Mouse (Mus musculus) stomach, embryonic 14.5 days (tissue): ENCODE measurements around the gene Ssc5d. TPM values are rescaled to one million over a fixed set of nuclear protein-coding genes. Genes with fewer than 3 reads are reported as not detected.

Source experiments
- ATAC-seq: fragments of 200-750 bp; cut with Nextera tagmentation; 2 replicates; pipeline ENCODE4 v1.8.0; 2017; ENCODE audit warnings: low read depth, moderate TSS enrichment; ENCODE audit not compliant: insufficient number of reproducible peaks, insufficient read depth, low FRiP score
- H3K27ac ChIP-seq: fragments of 300-500 bp; sonication (generic); 2 replicates; pipeline ENCODE4 v1.5.1; 2014; ENCODE audit warnings: mild to moderate bottlenecking, low read length, moderate library complexity, mixed read lengths
- H3K27me3 ChIP-seq: fragments of 300-500 bp; sonication (generic); 2 replicates; pipeline ENCODE4 v1.6.1; 2014; ENCODE audit warnings: low read length, control low read depth, mixed read lengths; ENCODE audit not compliant: control insufficient read depth, insufficient read depth
- H3K36me3 ChIP-seq: fragments of 300-500 bp; sonication (generic); 2 replicates; pipeline ENCODE4 v1.6.1; 2014; ENCODE audit warnings: mild to moderate bottlenecking, control low read depth, low read length, moderate library complexity, mixed read lengths; ENCODE audit not compliant: control insufficient read depth, insufficient read depth
- H3K4me1 ChIP-seq: fragments of 300-500 bp; sonication (generic); 2 replicates; pipeline ENCODE4 v1.6.1; 2014; ENCODE audit warnings: low read length, control low read depth, mixed read lengths; ENCODE audit not compliant: control insufficient read depth, insufficient read depth
- H3K4me2 ChIP-seq: fragments of 300-500 bp; sonication (generic); replicated peaks from 2 replicates; pipeline ENCODE4 v1.6.1; 2014; ENCODE audit warnings: low read depth, low read length, control low read depth
- H3K4me3 ChIP-seq: fragments of 300-500 bp; sonication (generic); 2 replicates; pipeline ENCODE4 v1.5.1; 2014; ENCODE audit warnings: low read depth, low read length, control low read depth
- H3K9ac ChIP-seq: fragments of 300-500 bp; sonication (generic); replicated peaks from 2 replicates; pipeline ENCODE4 v1.6.1; 2014; ENCODE audit warnings: low read depth, mild to moderate bottlenecking, control low read depth, low read length, moderate library complexity, mixed read lengths
- H3K9me3 ChIP-seq: fragments of 300-500 bp; sonication (generic); 2 replicates; pipeline ENCODE4 v1.6.1; 2016; ENCODE audit warnings: low read depth, low read length, control low read depth; ENCODE audit not compliant: control insufficient read depth
- WGBS: fragments of 180-500 bp; shearing (Covaris S2); extraction: QIAGEN DNeasy Blood & Tissue Kit; methylation state at CpG from one replicate; pipeline ENCODE4 v1.1.7; 2014; 5-methylcytosine and 5-hydroxymethylcytosine counted together
- polyA plus RNA-seq: library from polyadenylated mRNA; unstranded; fragments of >200 nt; fragmentation: Nextera tagmentation; extraction: Ambion mirVana; gene quantifications from 2 replicates; pipeline ENCODE4 v1.2.1, GENCODE M21; 2014

Ssc5d gene
- polyA plus RNA-seq, 1 experiment from 2014 or later = 3.9 TPM

DNA sequence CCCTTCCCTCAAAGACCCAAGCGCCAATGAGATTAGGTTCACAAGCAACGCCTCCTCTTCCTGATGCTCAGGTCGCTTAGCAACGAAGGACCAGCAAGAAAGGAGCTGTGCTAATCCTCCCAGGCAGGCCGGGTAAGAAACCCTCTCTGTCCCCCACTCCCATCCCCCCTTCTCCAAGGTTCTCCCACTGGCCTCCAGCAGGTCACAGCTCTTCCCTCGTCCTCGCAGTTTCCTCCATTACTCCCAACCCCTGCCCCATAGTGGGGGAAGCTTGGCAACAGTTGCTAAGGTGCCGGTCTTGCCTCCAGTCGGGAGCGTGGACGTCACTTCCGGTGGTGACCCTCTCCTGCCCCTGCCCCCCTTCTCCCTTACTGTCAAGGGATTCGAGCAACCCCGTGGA is 3.1 kb upstream of the Ssc5d start:
- H3K9ac ChIP-seq = no peak overlapping the region; the same call in 1 of the 2 replicates
- peak; percentile 23; the same call in 1 of the 2 replicates for ATAC-seq
- H3K4me2 ChIP-seq = peak overlapping the region; percentile 66
- H3K27me3 ChIP-seq = no peaks in the 10 kb centered on the region
- peaks cover 47% of the 10 kb centered on the region for H3K4me1 ChIP-seq
- peak overlapping the region; percentile 64 for H3K27ac ChIP-seq
- H3K9me3 ChIP-seq = no peaks in the 10 kb centered on the region
- H3K4me3 ChIP-seq = peak overlapping the region; percentile 25
- peaks cover 28% of the 10 kb centered on the region for H3K36me3 ChIP-seq
- under 1% methylated on average over 14 of the region's 14 CpGs for WGBS

DNA sequence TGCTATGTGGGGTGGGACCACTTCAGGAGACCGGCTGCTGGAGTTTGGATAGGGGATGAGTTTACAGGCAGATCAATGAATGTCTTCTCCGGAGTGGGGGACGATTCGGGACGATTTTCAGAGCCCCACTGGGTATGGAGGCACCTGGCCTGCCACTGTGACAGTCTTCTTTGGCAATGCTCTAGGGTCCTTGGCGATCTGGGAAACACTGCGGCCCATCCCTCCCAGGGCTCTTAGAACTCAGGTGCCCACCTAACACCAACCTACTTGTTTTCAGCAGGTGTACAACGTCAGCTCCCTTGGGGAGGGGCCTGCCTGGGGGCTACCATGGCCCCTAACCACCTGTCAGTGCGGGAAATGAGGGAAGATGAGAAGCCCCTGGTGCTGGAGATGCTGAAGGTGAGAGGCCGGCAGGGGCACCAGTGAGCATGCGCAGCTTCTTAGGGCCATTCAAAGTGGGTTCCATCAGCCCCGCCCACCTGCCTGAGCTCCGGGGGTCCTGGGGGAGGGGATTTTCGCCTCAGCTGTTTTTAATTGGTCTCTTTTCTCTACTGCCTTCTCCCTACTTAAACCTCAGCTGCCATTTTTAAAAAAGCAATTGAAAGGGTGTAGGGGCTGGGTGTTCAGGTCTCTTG is 2.5 kb upstream of the Ssc5d start:
- ATAC-seq = 0 out of 2 replicates have a peak, but pooled peaks have one; percentile 0
- peak overlapping the region; percentile 66 for H3K4me2 ChIP-seq
- peak overlapping the region; percentile 10; the same call in 1 of the 2 replicates for H3K9ac ChIP-seq
- WGBS = 2% methylated on average over 14 of the region's 14 CpGs
- H3K27me3 ChIP-seq = no peaks in the 10 kb centered on the region
- peak overlapping the region; percentile 25 for H3K4me3 ChIP-seq
- peaks cover 28% of the 10 kb centered on the region for H3K36me3 ChIP-seq
- H3K9me3 ChIP-seq = no peaks in the 10 kb centered on the region
- peak overlapping the region; percentile 90; the same call in 1 of the 2 replicates for H3K27ac ChIP-seq
- peaks cover 51% of the 10 kb centered on the region for H3K4me1 ChIP-seq

DNA sequence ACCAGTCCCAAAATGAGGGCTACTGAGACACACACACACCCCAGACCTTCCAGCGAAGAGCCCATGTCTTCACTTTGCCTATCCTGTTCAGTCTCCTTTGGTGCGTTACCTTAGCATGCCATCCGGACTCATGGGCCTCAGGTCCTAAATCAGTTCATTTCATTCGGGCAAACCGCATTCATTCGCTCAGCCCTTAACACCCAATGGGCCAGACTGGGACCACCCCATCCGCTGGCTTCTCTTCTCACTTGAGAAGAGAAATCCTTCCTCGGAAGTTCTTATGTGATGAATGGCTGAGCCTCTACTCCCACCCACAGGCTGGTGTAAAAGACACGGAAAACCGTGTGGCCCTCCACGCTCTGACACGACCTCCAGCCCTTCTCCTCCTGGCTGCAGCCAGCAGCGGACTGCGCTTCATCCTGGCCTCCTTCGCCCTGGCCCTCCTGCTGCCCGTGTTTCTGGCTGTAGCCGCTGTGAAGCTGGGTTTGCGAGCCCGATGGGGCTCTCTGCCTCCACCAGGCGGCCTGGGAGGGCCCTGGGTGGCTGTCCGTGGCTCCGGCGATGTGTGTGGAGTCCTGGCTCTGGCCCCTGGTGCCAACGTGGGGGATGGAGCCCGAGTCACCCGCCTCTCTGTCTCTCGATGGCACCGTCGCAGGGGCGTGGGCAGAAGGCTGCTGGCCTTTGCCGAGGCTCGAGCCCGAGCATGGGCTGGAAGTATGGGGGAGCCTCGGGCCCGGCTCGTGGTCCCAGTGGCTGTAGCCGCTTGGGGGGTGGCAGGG is 1.8 kb upstream of the Ssc5d start:
- H3K27me3 ChIP-seq = no peaks in the 10 kb centered on the region
- peaks cover 52% of the 10 kb centered on the region for H3K4me1 ChIP-seq
- peak overlapping the region; percentile 10; the same call in 1 of the 2 replicates for H3K9ac ChIP-seq
- peak overlapping the region; percentile 90 for H3K27ac ChIP-seq
- ATAC-seq = no peak
- H3K36me3 ChIP-seq = peaks cover 27% of the 10 kb centered on the region
- peak overlapping the region; percentile 25; the same call in 1 of the 2 replicates for H3K4me3 ChIP-seq
- H3K9me3 ChIP-seq = no peaks in the 10 kb centered on the region
- 5% methylated on average over 37 of the region's 37 CpGs for WGBS
- peak overlapping the region; percentile 66 for H3K4me2 ChIP-seq

DNA sequence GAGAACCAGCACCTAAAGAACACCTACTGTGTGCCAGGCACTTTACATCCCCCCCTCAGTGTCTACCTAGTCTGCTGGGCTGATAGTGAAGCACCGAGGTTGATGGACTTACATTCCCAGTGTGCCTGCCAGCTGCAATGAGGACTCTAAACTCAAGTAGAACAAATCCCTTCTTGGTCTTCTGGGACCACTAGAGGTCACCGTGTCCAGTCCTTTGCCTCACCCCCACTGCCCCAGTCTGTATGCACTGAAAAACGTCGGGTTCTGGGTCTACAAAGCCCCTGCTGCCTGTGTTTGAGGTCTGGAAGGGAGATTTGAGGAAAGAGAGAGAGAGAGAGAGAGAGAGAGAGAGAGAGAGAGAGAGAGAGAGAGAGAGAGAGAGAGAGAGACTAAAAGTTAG is 1.1 kb upstream of the Ssc5d start:
- ATAC-seq = no peak
- H3K4me1 ChIP-seq = peaks cover 52% of the 10 kb centered on the region
- H3K27me3 ChIP-seq = no peaks in the 10 kb centered on the region
- peaks cover 20% of the 10 kb centered on the region for H3K36me3 ChIP-seq
- no peak overlapping the region for H3K9ac ChIP-seq
- peak overlapping the region; percentile 90 for H3K27ac ChIP-seq
- H3K9me3 ChIP-seq = no peaks in the 10 kb centered on the region
- peak overlapping the region; percentile 25; the same call in 1 of the 2 replicates for H3K4me3 ChIP-seq
- peak overlapping the region; percentile 66 for H3K4me2 ChIP-seq
- 0% methylated on average over 4 of the region's 4 CpGs for WGBS

DNA sequence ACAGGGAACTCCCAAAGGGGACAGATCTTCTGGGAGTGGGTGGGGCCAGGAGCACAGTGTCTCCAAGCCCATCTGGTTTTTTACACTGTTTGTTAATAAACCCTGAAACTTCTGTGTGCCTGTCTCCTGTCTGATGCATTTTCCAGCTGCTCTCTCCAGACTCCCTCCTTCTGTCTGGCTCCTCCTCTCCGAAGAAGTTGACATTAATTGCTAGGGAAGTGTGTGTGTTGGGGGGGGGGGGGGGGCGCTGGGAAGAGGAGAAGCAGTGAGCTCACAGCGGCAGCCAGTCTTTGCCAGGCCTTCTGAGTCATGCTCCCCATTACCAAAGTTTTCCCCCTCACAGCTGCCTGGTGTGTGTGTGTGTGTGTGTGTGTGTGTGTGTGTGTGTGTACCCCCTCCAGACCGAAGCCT is 689 bp upstream of the Ssc5d start:
- no peak overlapping the region for H3K9ac ChIP-seq
- no peak overlapping the region for H3K4me3 ChIP-seq
- H3K27me3 ChIP-seq = no peaks in the 10 kb centered on the region
- peaks cover 16% of the 10 kb centered on the region for H3K36me3 ChIP-seq
- 0% methylated on average over 3 of the region's 4 CpGs for WGBS
- H3K4me1 ChIP-seq = peaks cover 52% of the 10 kb centered on the region
- H3K9me3 ChIP-seq = no peaks in the 10 kb centered on the region
- H3K27ac ChIP-seq = peak overlapping the region; percentile 90
- H3K4me2 ChIP-seq = peak overlapping the region; percentile 19; the same call in 1 of the 2 replicates
- ATAC-seq = peak; percentile 66

DNA sequence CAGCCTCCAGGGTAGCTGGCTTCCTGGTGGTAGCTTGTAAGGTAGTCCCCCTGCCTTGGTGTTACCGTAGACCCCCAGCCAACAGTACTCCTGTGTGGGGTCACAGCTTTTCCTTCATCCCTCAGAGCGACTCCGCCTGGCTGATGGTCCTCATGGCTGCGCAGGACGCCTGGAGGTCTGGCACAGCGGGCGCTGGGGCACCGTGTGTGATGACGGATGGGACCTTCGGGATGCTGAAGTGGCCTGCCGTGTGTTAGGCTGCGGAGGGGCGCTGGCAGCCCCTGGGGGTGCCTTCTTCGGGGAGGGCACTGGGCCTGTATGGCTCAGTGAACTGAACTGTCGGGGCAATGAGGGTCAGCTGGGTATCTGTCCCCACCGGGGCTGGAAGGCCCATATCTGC is 1.3 kb downstream of the Ssc5d start:
- Histone ChIP-seq H3K36me3 (no peaks in the 10 kb centered on the region), H3K27me3 (no peaks in the 10 kb centered on the region), H3K27ac (no peak overlapping the region), H3K4me3 (no peak overlapping the region), H3K4me2 (no peak overlapping the region), H3K9ac (no peak overlapping the region), H3K4me1 (peaks cover 47% of the 10 kb centered on the region), H3K9me3 (no peaks in the 10 kb centered on the region)
- 68% methylated on average over 16 of the region's 16 CpGs for WGBS
- ATAC-seq = no peak

DNA sequence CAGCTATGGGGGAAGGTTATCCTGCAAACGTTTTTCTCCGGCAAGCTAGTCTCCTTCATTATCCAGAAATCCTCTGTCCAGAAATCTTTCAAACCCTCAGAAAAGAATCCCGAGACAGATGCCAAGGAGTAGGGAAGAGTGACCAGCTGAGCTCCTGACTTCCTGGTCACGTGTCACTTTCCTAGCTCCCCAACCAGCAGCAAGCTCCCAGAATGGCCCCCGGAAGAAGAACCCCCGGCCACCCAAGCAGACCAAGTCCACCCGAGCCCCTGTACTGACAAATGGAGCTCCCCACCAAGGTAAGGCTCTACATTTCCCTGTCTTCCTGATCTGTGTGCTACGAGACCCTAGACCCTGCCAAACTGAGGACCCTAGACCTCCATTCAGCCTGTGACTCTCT is 2.1 kb downstream of the Ssc5d start:
- Histone ChIP-seq H3K4me2 (no peak overlapping the region), H3K4me3 (no peak overlapping the region)
- WGBS = 52% methylated on average over 8 of the region's 8 CpGs

DNA sequence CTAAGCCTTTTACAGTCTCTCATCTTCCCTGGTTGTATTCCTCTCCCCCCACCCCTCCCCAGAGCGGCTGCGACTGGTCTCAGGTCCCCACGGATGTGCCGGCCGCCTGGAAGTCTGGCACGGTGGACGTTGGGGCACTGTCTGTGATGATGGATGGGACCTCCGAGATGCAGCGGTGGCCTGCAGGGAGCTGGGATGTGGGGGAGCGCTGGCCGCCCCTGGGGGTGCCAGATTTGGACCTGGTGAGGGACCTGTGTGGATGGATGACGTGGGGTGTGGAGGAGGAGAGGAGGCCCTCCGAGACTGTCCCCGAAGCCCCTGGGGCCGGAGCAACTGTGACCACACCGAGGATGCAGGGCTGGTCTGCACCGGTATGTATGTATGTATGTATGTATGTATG is 2.7 kb downstream of the Ssc5d start:
- Histone ChIP-seq H3K36me3 (no peaks in the 10 kb centered on the region), H3K27ac (no peak overlapping the region), H3K9me3 (no peaks in the 10 kb centered on the region), H3K27me3 (no peaks in the 10 kb centered on the region), H3K9ac (no peak overlapping the region), H3K4me1 (peaks cover 36% of the 10 kb centered on the region), H3K4me3 (no peak overlapping the region), H3K4me2 (no peak overlapping the region)
- ATAC-seq = no peak
- WGBS = 53% methylated on average over 17 of the region's 17 CpGs

More for the DNA sequence above, 2.1 kb downstream of the Ssc5d start:
- Histone ChIP-seq H3K9ac (no peak overlapping the region), H3K27ac (no peak overlapping the region), H3K36me3 (no peaks in the 10 kb centered on the region), H3K4me1 (peaks cover 42% of the 10 kb centered on the region), H3K27me3 (no peaks in the 10 kb centered on the region), H3K9me3 (no peaks in the 10 kb centered on the region)
- ATAC-seq = no peak
